Mouse (Mus musculus): ENCODE results near the gene Plk4.
"Not testable (repeated sequence)": the region's sequence is repeated elsewhere in the genome, so short reads cannot be mapped to it uniquely, and the experiment has no call there.

Gene Plk4

GRCm38 (mm10) chr3:40799530-40800372, at the start of gene Plk4:
TSS of gene Plk4 (plus strand) at chr3:40800019.
- peak; percentile 93 for DNase-seq (ENCODE audit: low spot score)

- DNase-seq (ENCODE audit: low spot score) = no peak
These were observed 39.1 kb upstream of the Plk4 start for GRCm38 (mm10) chr3:40760746-40761145.

DNA sequence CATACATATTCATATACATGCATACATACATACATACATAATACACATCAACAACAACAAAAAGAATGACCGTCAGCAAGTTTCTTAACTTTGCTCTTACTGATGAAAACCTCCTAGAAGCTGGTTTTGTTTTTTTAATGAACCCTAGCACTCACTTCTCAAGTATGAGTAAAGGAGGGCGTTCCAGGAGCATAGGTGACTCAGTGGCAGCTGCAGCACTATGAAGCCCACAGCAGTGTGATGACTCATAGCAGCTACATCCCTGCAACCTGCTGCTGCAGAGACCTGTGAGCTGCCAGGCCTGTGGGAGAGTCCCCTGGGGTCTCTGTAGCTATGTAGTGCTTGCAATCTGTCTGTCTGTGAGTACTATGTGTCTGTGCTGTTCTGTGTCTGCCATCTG, 38.5 kb upstream of the Plk4 start:
- DNase-seq (ENCODE audit: low spot score) = no peak

DNA sequence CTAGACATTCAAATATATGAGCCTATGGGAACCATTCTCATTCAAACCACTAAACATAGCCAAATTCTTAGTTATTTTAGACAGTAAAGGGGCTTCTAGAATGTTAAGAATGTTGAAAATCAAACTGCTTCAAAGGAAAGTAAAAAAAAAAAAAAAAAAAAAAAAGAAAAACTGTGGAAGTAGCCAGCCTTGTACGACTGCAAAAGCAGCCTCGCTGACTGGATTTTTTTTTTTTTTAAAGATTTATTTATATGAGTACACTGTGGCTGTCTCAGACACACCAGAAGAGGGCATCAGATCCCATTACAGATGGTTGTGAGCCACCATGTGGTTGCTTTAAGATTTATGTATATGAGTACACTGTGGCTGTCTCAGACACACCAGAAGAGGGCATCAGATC, 6.0 kb upstream of the Plk4 start:
- no peak for DNase-seq (ENCODE audit: low spot score)

DNA sequence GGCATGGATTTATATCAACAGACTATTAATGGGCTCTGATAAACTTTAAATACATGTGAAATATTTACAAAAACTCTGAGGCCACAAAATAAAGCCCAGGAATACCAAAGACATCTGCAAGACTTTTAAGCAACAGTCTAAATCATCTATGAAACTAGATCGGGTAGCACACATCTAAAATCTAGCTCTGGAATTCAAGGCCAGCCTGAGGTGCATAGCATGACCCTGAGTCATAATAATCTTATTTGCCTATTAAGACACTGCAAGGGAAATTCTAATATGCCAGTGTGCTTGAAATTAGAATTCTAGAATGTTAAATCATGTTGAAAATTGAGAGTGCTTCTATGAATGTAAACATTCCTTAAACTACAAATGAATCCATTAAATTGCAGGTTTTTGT, 1.8 kb upstream of the Plk4 start:
- DNase-seq (ENCODE audit: low spot score) = no peak

DNA sequence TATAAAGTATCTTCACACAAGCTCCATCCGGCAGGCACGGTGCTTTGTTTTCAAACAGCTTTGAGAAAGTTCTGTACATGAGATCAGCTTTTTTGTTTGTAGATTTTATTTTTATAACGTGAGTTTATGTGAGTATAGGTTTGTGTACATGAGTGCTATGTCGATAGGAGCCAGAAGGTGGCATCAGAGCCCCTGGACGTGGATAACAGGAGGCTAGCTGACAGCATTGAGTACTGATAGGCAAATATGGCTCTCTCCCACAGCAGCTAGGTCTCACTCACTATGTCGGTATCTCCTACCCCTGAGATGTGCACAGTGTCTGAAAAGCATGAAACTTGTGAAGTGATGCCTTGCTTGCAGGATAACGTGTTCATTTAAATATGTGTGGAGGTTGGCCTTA, 1.3 kb upstream of the Plk4 start:
- DNase-seq (ENCODE audit: low spot score) = peak; percentile 57

DNA sequence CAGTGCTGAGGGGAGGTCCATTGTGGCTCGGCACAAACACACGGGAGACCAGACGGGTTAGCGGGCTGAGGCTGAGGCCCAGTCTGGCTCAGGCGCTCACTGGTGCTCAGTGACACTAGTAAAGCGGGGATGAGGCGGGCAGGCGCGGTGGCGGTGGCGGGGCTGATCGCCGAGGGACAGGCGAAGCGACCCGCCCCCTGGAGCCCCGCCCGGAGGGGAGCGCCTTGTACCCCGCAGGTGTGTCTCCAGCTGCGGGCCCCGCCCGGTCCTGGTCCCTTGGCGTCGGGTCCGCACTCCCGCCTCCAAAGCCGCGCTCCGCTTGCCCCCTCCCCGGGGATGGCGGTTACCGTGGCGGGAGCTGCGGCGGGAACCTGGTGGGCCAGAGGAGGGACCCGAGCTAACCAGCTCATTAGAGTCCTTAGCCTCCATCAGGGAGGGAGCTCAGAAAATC, 579 bp downstream of the Plk4 start:
- DNase-seq (ENCODE audit: low spot score) = peak; percentile 48

DNA sequence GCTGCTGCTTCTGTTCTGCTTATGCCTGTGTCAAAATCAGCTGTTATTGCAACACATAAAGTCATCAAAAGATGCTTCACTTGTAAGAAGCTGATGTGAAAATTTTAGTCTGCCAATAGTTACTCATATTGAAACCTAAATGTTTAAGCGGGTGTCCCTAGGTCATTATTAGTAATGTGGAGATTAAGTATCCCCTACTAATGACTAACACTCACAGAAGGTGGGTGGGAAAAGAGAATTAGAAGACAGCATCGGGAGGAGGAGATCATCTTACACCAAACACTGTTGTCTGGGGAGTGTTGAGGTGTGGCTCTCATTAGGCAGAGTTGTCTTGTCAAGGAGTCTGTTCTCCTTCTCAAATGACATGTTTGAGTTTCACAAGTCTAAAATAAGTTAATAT, 7.1 kb downstream of the Plk4 start:
- no peak for DNase-seq (ENCODE audit: low spot score)

DNA sequence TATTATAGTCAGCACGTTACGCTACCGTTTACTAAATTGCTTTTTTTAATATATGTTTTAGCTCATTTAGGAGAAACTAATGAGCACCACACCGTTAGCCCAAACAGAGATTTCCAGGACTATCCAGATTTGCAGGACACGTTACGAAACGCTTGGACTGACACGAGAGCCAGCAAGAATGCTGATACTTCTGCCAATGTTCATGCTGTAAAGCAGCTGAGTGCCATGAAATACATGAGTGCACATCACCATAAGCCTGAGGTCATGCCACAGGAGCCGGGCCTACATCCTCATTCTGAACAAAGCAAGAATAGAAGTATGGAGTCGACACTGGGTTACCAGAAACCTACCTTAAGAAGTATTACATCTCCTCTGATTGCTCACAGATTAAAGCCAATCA, 8.9 kb downstream of the Plk4 start:
- DNase-seq (ENCODE audit: low spot score) = no peak

- DNase-seq (ENCODE audit: low spot score) = no peak
These were observed 10.1 kb downstream of the Plk4 start for GRCm38 (mm10) chr3:40809894-40810293.

GRCm38 (mm10) chr3:40813275-40813674, 13.5 kb downstream of the Plk4 start:
- DNase-seq (ENCODE audit: low spot score) = no peak

DNA sequence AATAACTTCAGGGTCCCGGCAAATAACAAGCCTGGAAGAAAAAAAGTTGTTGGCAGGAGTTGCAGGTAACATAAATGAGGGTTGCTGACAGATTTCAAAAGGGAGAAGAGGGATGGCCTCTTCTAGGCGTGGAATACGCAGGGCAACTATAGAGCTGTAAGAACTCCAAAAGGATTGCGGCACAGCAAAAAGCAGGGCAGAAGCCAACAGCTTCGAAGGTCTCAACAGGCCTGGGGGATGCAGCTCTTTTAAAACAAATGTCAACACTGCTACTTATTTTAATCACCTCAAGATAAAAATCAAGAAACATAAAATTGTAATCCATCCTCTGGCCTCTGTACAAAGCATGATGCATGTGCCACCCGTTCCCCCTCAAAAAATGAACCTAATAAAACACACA, 45.7 kb downstream of the Plk4 start:
- not testable (repeated sequence) for DNase-seq (ENCODE audit: low spot score)

- DNase-seq (ENCODE audit: low spot score) = peak; percentile 98
These were observed 46.7 kb downstream of the Plk4 start, which contains the start of gene Mfsd8 for GRCm38 (mm10) chr3:40846473-40846956. TSS of gene Mfsd8 (minus strand) at chr3:40846886.

DNA sequence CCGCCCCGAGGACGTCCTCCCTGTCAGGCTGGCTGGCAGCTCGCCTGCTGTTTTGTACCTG, 47.0 kb downstream of the Plk4 start, which contains the start of gene Abhd18:
Abhd18 (plus strand) TSS at position 14 of the 61 bp plus-strand sequence.
- DNase-seq (ENCODE audit: low spot score) = not testable (repeated sequence)

DNA sequence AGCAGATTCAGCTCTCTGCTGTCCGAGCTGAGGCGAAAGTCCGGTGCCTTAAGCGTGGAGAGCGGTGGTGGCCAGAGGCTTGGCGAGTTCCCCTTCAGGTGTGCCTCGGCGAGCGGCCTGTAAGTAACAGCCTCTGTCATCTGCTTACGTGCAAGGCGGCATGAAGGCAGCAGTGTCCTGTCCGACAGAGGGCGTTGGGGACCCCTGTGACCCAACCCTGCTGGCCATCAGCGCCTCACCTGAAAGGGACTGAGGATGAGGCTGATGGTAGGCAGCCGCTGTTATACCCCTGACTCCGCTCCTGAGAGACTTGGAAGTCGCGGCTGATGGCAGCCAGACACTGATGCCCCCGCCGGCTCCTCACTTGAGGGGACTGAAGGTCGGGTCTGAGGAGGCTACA, 47.2 kb downstream of the Plk4 start:
- peak; percentile 32 for DNase-seq (ENCODE audit: low spot score)

DNA sequence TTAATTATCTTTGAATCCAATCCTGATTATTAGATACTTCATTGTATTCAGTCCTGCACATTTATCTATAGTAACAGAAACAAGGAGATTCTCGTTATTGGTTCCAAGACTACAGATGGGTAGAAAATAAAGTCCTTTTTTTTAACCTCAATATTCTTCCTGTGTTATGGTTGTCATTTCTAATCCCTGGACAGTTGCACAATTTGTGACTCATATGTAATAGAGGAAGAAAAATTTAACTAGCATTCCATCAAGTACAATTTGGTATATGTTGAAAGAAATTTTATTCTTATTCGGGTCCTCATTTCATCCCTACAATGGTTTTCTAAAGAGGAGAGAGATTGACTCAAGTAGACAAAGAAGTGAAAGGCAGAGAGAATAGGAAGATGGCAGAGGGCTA, 48.1 kb downstream of the Plk4 start:
- DNase-seq (ENCODE audit: low spot score) = not testable (repeated sequence)

GRCm38 (mm10) chr3:40853123-40853738, 53.4 kb downstream of the Plk4 start:
- DNase-seq (ENCODE audit: low spot score) = not testable (repeated sequence)
